Mouse (Mus musculus): Measurements from ENCODE around the gene Rpl9-ps1. TPM values are rescaled to one million over a fixed set of nuclear protein-coding genes. Genes with fewer than 3 reads are reported as not detected.

Rpl9-ps1 gene
- total and polyA plus RNA-seq, 3 experiments: 0.26 TPM; not detected in 2

- no peak for DNase-seq (ENCODE audit: low read depth, low spot score)
- Histone ChIP-seq H3K36me3 (ENCODE audit: control insufficient read depth in 1 of 2, insufficient read depth in 2 of 2, low read length in 2 of 2) (no peaks in the 10 kb centered on the region), H3K4me1 (ENCODE audit: control insufficient read depth in 1 of 2, insufficient read depth in 2 of 2, low read length in 2 of 2) (no peaks in the 10 kb centered on the region), H3K4me3 (ENCODE audit: control insufficient read depth in 1 of 2, insufficient read depth in 1 of 2, low read depth in 2 of 2, low read length in 2 of 2) (no peak overlapping the region), H3K79me2 (ENCODE audit: control insufficient read depth, insufficient read depth, low read length, poor library complexity) (no peaks in the 10 kb centered on the region), H3K27me3 (ENCODE audit: control insufficient read depth in 1 of 2, insufficient read depth in 2 of 2, low read length in 2 of 2) (peaks cover 21 to 23% of the 10 kb centered on the region in 2 experiments), H3K9ac (ENCODE audit: control insufficient read depth, low read depth, low read length, poor library complexity, severe bottlenecking) (no peak overlapping the region), H3K27ac (ENCODE audit: control insufficient read depth, low read depth, low read length) (no peak overlapping the region), H3K9me3 (replicated peaks; ENCODE audit: insufficient read depth, low read length) (no peaks in the 10 kb centered on the region)
- no peak for TF ChIP-seq MAZ (IDR thresholded peaks at IDR 0.05; ENCODE audit: low read depth, low read length)
- no peak for TF ChIP-seq ZNF384 (IDR thresholded peaks at IDR 0.05; ENCODE audit: low read depth, low read length)
- TF ChIP-seq CHD2 (IDR thresholded peaks at IDR 0.05; ENCODE audit: low read length): no peak
- no peak for TF ChIP-seq POLR2AphosphoS2 (IDR thresholded peaks at IDR 0.05; ENCODE audit: low read length)
Observed at GRCm38 (mm10) chr11:83598207-83598837, 47.1 kb downstream of the Rpl9-ps1 start.

GRCm38 (mm10) chr11:83597796-83598195 lies 47.6 kb downstream of the Rpl9-ps1 start:
- Histone ChIP-seq H3K9ac (ENCODE audit: control insufficient read depth, low read depth, low read length, poor library complexity, severe bottlenecking) (no peak overlapping the region), H3K79me2 (ENCODE audit: control insufficient read depth, insufficient read depth, low read length, poor library complexity) (no peaks in the 10 kb centered on the region), H3K36me3 (ENCODE audit: control insufficient read depth in 1 of 2, insufficient read depth in 2 of 2, low read length in 2 of 2) (no peaks in the 10 kb centered on the region), H3K4me3 (ENCODE audit: control insufficient read depth in 1 of 2, insufficient read depth in 1 of 2, low read depth in 2 of 2, low read length in 2 of 2) (no peak overlapping the region), H3K27ac (ENCODE audit: control insufficient read depth, low read depth, low read length) (no peak overlapping the region), H3K4me1 (ENCODE audit: control insufficient read depth in 1 of 2, insufficient read depth in 2 of 2, low read length in 2 of 2) (no peaks in the 10 kb centered on the region), H3K9me3 (replicated peaks; ENCODE audit: insufficient read depth, low read length) (no peaks in the 10 kb centered on the region), H3K27me3 (ENCODE audit: control insufficient read depth in 1 of 2, insufficient read depth in 2 of 2, low read length in 2 of 2) (peaks cover 21% of the 10 kb centered on the region in 2 experiments)
- no peak for DNase-seq (ENCODE audit: low read depth, low spot score)
- TF ChIP-seq MAZ (IDR thresholded peaks at IDR 0.05; ENCODE audit: low read depth, low read length) (no peak), RCOR1 (IDR thresholded peaks at IDR 0.05; ENCODE audit: low read depth, low read length) (no peak), EP300 (IDR thresholded peaks at IDR 0.05; ENCODE audit: low read depth in 1 of 2, low read length in 2 of 2) (no peak), JUND (IDR thresholded peaks at IDR 0.05; ENCODE audit: low read depth, low read length) (no peak), RAD21 (IDR thresholded peaks at IDR 0.05; ENCODE audit: low read depth, low read length) (no peak), ZNF384 (IDR thresholded peaks at IDR 0.05; ENCODE audit: low read depth, low read length) (no peak), KAT2A (conservative IDR thresholded peaks at IDR 0.05; ENCODE audit: low read depth, low read length) (no peak), USF2 (IDR thresholded peaks at IDR 0.05; ENCODE audit: borderline replicate concordance in 1 of 2, insufficient read depth in 1 of 2, low read depth in 1 of 2, low read length in 2 of 2) (no peak), HCFC1 (IDR thresholded peaks at IDR 0.05; ENCODE audit: low read depth, low read length) (no peak), MXI1 (IDR thresholded peaks at IDR 0.05; ENCODE audit: low read depth, low read length) (no peak), E2F4 (IDR thresholded peaks at IDR 0.05; ENCODE audit: borderline replicate concordance, low read depth, low read length) (no peak), USF1 (IDR thresholded peaks at IDR 0.05; ENCODE audit: low read depth, low read length) (no peak), GATA1 (IDR thresholded peaks at IDR 0.05; ENCODE audit: low read depth, low read length) (no peak), CTCF (IDR thresholded peaks at IDR 0.05 in 2 of 3, conservative IDR thresholded peaks at IDR 0.05 in 1 of 3; ENCODE audit: control insufficient read depth in 1 of 3, insufficient read depth in 1 of 3, low read depth in 2 of 3, low read length in 3 of 3, poor library complexity in 1 of 3, severe bottlenecking in 1 of 3) (no peak), NRF1 (IDR thresholded peaks at IDR 0.05; ENCODE audit: insufficient read depth, low read depth, low read length, poor library complexity, severe bottlenecking) (no peak), TBP (IDR thresholded peaks at IDR 0.05; ENCODE audit: low read depth, low read length) (no peak), MAX (IDR thresholded peaks at IDR 0.05; ENCODE audit: low read length) (no peak), BHLHE40 (IDR thresholded peaks at IDR 0.05; ENCODE audit: borderline replicate concordance, low read depth, low read length) (no peak), ZKSCAN1 (IDR thresholded peaks at IDR 0.05; ENCODE audit: low read depth, low read length) (no peak), UBTF (IDR thresholded peaks at IDR 0.05; ENCODE audit: borderline replicate concordance, insufficient read depth, low read depth, low read length) (no peak)

Measured in MEL (cell line).